Mouse (Mus musculus) E14TG2a.4 (cell line): ENCODE measurements at regions not wholly inside any gene's neighbourhood (a gene's known extent, or its start where the extent isn't known, plus 50 kb on each side); places are given as distances from the start of the nearest gene placed in this dataset.

Source experiments
- H3K27me3 ChIP-seq: 2 replicates; pipeline ENCODE4 v1.6.1; 2014; ENCODE audit warnings: low read length, control low read depth; ENCODE audit not compliant: insufficient read depth
- H3K36me3 ChIP-seq: 2 replicates; pipeline ENCODE4 v1.6.1; 2014; ENCODE audit warnings: low read length, control low read depth; ENCODE audit not compliant: insufficient read depth
- H3K4me1 ChIP-seq: replicated peaks from 2 replicates; pipeline ENCODE4 v1.6.1; 2014; ENCODE audit warnings: low read depth, low read length, control low read depth
- H3K4me3 ChIP-seq: replicated peaks from 2 replicates; pipeline ENCODE4 v1.5.1; 2014; ENCODE audit warnings: mild to moderate bottlenecking, low read length
- H3K9me3 ChIP-seq: 2 replicates; pipeline ENCODE4 v1.6.1; 2014; ENCODE audit warnings: low read length, control low read depth
- CTCF ChIP-seq: conservative IDR thresholded peaks from 2 replicates; pipeline ENCODE4 v1.5.1; 2014; ENCODE audit warnings: low read length
- NANOG ChIP-seq: IDR thresholded peaks from 2 replicates; pipeline ENCODE4 v1.6.1; 2014; ENCODE audit warnings: borderline replicate concordance, low read length, mixed read lengths
- POU5F1 ChIP-seq: IDR thresholded peaks from 2 replicates; pipeline ENCODE4 v1.6.1; 2014; ENCODE audit warnings: low read length, borderline replicate concordance

GRCm38 (mm10) chr8:95973571-95973970 is 85.2 kb upstream of the Got2 start:
- Histone ChIP-seq H3K9me3 (no peaks in the 10 kb centered on the region), H3K36me3 (no peaks in the 10 kb centered on the region), H3K27me3 (no peaks in the 10 kb centered on the region; the same call in 1 of the 2 replicates), H3K4me3 (no peak overlapping the region), H3K4me1 (no peaks in the 10 kb centered on the region)
- TF ChIP-seq POU5F1 (no peak), CTCF (no peak), NANOG (no peak)

- no peak for TF ChIP-seq CTCF
- no peak for TF ChIP-seq POU5F1
- TF ChIP-seq NANOG, result no peak
- H3K4me3 ChIP-seq, result no peak overlapping the region
- H3K36me3 ChIP-seq, result no peaks in the 10 kb centered on the region
- peaks cover 8% of the 10 kb centered on the region; the same call in 1 of the 2 replicates for H3K27me3 ChIP-seq
- H3K9me3 ChIP-seq, result no peaks in the 10 kb centered on the region
- H3K4me1 ChIP-seq, result peaks cover 3% of the 10 kb centered on the region; the same call in 1 of the 2 replicates
These were observed 80.5 kb upstream of the Got2 start for GRCm38 (mm10) chr8:95968828-95969227.

- peaks cover 8% of the 10 kb centered on the region; the same call in 1 of the 2 replicates for H3K27me3 ChIP-seq
- no peaks in the 10 kb centered on the region for H3K36me3 ChIP-seq
- H3K4me1 ChIP-seq, result peaks cover 3% of the 10 kb centered on the region; the same call in 1 of the 2 replicates
- TF ChIP-seq CTCF, result no peak
- no peak for TF ChIP-seq POU5F1
- TF ChIP-seq NANOG, result no peak
- H3K9me3 ChIP-seq, result no peaks in the 10 kb centered on the region
- H3K4me3 ChIP-seq, result no peak overlapping the region
These were observed 78.1 kb upstream of the Got2 start for GRCm38 (mm10) chr8:95966430-95966829.

DNA sequence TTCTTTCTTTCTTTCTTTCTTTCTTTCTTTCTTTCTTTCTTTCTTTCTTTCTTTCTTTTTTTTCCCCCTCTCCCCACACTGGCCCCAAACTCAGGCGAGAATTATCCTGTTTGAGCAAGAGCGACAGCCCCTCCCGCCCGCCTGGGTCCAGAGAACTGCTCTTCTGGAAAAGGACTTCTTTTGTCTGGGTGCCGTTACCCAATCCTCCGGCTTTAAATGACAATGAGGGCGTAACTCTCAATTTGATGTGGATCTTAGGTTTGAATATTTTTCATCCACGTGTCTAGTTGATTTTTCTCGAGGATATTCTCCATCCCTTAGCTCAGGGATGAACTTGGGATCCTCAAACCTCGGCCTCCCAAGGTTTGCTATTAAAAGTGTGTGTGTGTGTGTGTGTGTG is 63.9 kb upstream of the Got2 start:
- H3K4me1 ChIP-seq, result peaks cover 12% of the 10 kb centered on the region
- H3K36me3 ChIP-seq, result no peaks in the 10 kb centered on the region
- no peak for TF ChIP-seq POU5F1
- no peak for TF ChIP-seq NANOG
- TF ChIP-seq CTCF, result no peak
- peaks cover 20% of the 10 kb centered on the region; the same call in 1 of the 2 replicates for H3K27me3 ChIP-seq
- 0 out of 2 replicates have a peak overlapping the region, but pooled peaks have one; percentile 7 for H3K4me3 ChIP-seq
- H3K9me3 ChIP-seq, result no peaks in the 10 kb centered on the region

DNA sequence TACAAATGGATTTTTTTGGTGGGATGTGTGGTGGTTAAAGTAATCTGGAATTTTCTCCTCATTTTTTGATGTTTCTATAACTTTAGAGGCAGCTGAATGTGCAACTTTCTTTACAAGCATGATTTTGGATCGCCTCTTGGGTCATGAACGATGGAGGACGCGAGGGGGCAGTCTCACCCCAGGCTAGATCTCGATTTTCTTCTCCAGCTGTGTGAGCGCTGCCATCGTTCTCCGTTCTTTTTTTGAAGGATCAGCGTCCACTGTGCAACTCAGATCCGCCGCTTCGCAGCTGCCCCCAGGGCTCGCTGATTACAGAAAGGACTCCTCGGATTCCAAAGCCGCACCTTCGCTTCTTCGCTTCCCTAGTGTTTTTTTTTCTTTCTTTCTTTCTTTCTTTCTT is 63.4 kb upstream of the Got2 start:
- Histone ChIP-seq H3K9me3 (no peaks in the 10 kb centered on the region), H3K36me3 (no peaks in the 10 kb centered on the region), H3K27me3 (peaks cover 24% of the 10 kb centered on the region; the same call in 1 of the 2 replicates), H3K4me1 (peaks cover 12% of the 10 kb centered on the region), H3K4me3 (no peak overlapping the region)
- TF ChIP-seq CTCF, result peak; percentile 64
- TF ChIP-seq NANOG, result no peak
- TF ChIP-seq POU5F1, result no peak
